ENCODE assay signal across 8 mouse cellular contexts in the genomic region with DNA sequence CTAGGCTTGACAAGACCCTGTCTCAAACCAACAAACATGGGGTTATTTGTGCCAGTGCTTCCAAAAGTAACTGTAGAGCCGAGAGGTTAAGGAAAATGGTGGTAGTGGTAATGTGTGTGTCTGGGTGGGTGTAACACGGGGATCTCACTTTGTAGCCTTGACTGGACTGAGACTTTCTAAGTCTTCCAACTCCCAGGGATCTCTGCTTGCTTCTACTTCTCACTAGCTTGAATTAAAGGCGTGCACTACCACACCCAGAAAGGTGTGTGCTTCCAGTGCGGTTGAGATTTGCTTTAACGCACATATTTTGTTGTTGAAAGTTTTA. TPM values are rescaled to one million over a fixed set of nuclear protein-coding genes. Genes with fewer than 3 reads are reported as not detected.
DNase-seq lines count a peak whose midpoint lies in the region; ATAC-seq lines count a peak whose summit lies in the region.

No protein-coding gene starts in this region.

- no peaks in the 10 kb centered on the region for H3K36me3 ChIP-seq in kidney, embryonic 15.5 days
- H3K36me3 ChIP-seq in embryonic facial prominence, embryonic 10.5 days (replicated peaks): peaks cover 13% of the 10 kb centered on the region
- no peaks in the 10 kb centered on the region for H3K36me3 ChIP-seq in intestine, embryonic 14.5 days (ENCODE audit: control insufficient read depth, insufficient read depth, low read length)
- no peaks in the 10 kb centered on the region for H3K36me3 ChIP-seq in midbrain, embryonic 16.5 days (ENCODE audit: control insufficient read depth, insufficient read depth, low read length)

- peak overlapping the region; percentile 89 for H3K4me3 ChIP-seq in kidney, embryonic 15.5 days (replicated peaks)
- H3K4me3 ChIP-seq in embryonic facial prominence, embryonic 10.5 days: peak overlapping the region; percentile 86
- H3K4me3 ChIP-seq in intestine, embryonic 14.5 days (ENCODE audit: low read depth, low read length): peak overlapping the region; percentile 70
- peak overlapping the region; percentile 82 for H3K4me3 ChIP-seq in midbrain, embryonic 16.5 days (ENCODE audit: low read depth, low read length)

- H3K9me3 ChIP-seq in kidney, embryonic 15.5 days (replicated peaks): no peaks in the 10 kb centered on the region
- H3K9me3 ChIP-seq in embryonic facial prominence, embryonic 10.5 days: no peaks in the 10 kb centered on the region
- H3K9me3 ChIP-seq in intestine, embryonic 14.5 days (ENCODE audit: control insufficient read depth, low read length): no peaks in the 10 kb centered on the region
- no peaks in the 10 kb centered on the region for H3K9me3 ChIP-seq in midbrain, embryonic 16.5 days (replicated peaks; ENCODE audit: control insufficient read depth, low read length, poor library complexity, severe bottlenecking)

- DNase-seq in kidney, postnatal 10 days: no peak
- DNase-seq in embryonic facial prominence, embryonic 10.5 days (ENCODE audit: low spot score): no peak
- DNase-seq in intestine, embryonic 14.5 days (ENCODE audit: low spot score): peak; percentile 74
- DNase-seq in thymus, adult 18-20 months: no peak
- DNase-seq in layer of hippocampus, adult 9-10 months (ENCODE audit: low spot score): no peak
- DNase-seq in c-Kit-positive CD71-positive TER-119-positive erythroid progenitor cells, embryonic 14.5 days (ENCODE audit: low spot score): no peak

- 10% methylated on average over 5 of the region's 5 CpGs for WGBS in kidney, embryonic 15.5 days
- WGBS in embryonic facial prominence, embryonic 10.5 days: 19% methylated on average over 5 of the region's 5 CpGs
- WGBS in intestine, embryonic 14.5 days: 7% methylated on average over 5 of the region's 5 CpGs
- 12% methylated on average over 5 of the region's 5 CpGs for WGBS in midbrain, embryonic 16.5 days

- ATAC-seq in kidney, embryonic 15.5 days (replicated peaks; ENCODE audit: low FRiP score): peak; percentile 22
- peak; percentile 25; the same call in 1 of the 2 replicates for ATAC-seq in intestine, embryonic 14.5 days (replicated peaks; ENCODE audit: low FRiP score, low TSS enrichment, low read depth)
- ATAC-seq in midbrain, embryonic 16.5 days: peak; percentile 47

- H3K4me2 ChIP-seq in kidney, embryonic 15.5 days: peak overlapping the region; percentile 73
- H3K4me2 ChIP-seq in intestine, embryonic 14.5 days (ENCODE audit: low read length): peak overlapping the region; percentile 78
- peak overlapping the region; percentile 70 for H3K4me2 ChIP-seq in midbrain, embryonic 16.5 days (ENCODE audit: low read length)

- H3K9ac ChIP-seq in kidney, embryonic 15.5 days: peak overlapping the region; percentile 94
- peak overlapping the region; percentile 85 for H3K9ac ChIP-seq in intestine, embryonic 14.5 days (ENCODE audit: low read length)
- H3K9ac ChIP-seq in midbrain, embryonic 16.5 days (ENCODE audit: low read depth, low read length): peak overlapping the region; percentile 52

- peaks cover 11% of the 10 kb centered on the region for H3K4me1 ChIP-seq in kidney, embryonic 15.5 days
- peaks cover 9% of the 10 kb centered on the region for H3K4me1 ChIP-seq in embryonic facial prominence, embryonic 10.5 days
- peaks cover 5% of the 10 kb centered on the region; the same call in 1 of the 2 replicates for H3K4me1 ChIP-seq in intestine, embryonic 14.5 days (replicated peaks; ENCODE audit: control insufficient read depth, insufficient read depth, low read length)
- H3K4me1 ChIP-seq in midbrain, embryonic 16.5 days (ENCODE audit: control insufficient read depth, insufficient read depth, low read length): peaks cover 6% of the 10 kb centered on the region

- peak overlapping the region; percentile 96 for H3K27ac ChIP-seq in kidney, embryonic 15.5 days
- H3K27ac ChIP-seq in embryonic facial prominence, embryonic 10.5 days (replicated peaks): peak overlapping the region; percentile 99
- peak overlapping the region; percentile 95 for H3K27ac ChIP-seq in intestine, embryonic 14.5 days (ENCODE audit: low read depth)
- H3K27ac ChIP-seq in midbrain, embryonic 16.5 days (ENCODE audit: low read length): peak overlapping the region; percentile 62; the same call in 1 of the 2 replicates

- no peaks in the 10 kb centered on the region for H3K27me3 ChIP-seq in kidney, embryonic 15.5 days
- H3K27me3 ChIP-seq in embryonic facial prominence, embryonic 10.5 days (replicated peaks; ENCODE audit: low read depth, poor library complexity, severe bottlenecking): no peaks in the 10 kb centered on the region
- H3K27me3 ChIP-seq in intestine, embryonic 14.5 days (replicated peaks; ENCODE audit: control insufficient read depth, insufficient read depth, low read length): no peaks in the 10 kb centered on the region
- no peaks in the 10 kb centered on the region for H3K27me3 ChIP-seq in midbrain, embryonic 16.5 days (ENCODE audit: control insufficient read depth, insufficient read depth, low read depth, low read length)

RNA-seq across cellular contexts. Expression of gene Zfp1, which starts 0.3 kb away (rescaled TPM):
- polyA plus RNA-seq in kidney, embryonic 15.5 days (2015; fragmentation: Nextera tagmentation; extraction: Ambion mirVana): 20.4 and 21.2 TPM in 2 replicates
- polyA plus RNA-seq in embryonic facial prominence, embryonic 10.5 days (2016; fragmentation: Nextera tagmentation; extraction: Ambion mirVana): 20.2 and 20.9 TPM in 2 replicates
- polyA plus RNA-seq in intestine, embryonic 14.5 days (2014; fragmentation: Nextera tagmentation; extraction: Ambion mirVana): 20.5 and 24.2 TPM in 2 replicates
- polyA plus RNA-seq in midbrain, embryonic 16.5 days (2015; fragmentation: Nextera tagmentation; extraction: Ambion mirVana): 26.7 and 29.1 TPM in 2 replicates

RNA-seq across cellular contexts. Expression of gene Ldhd, which starts 12.7 kb away (rescaled TPM):
- polyA plus RNA-seq in kidney, embryonic 15.5 days (2015; fragmentation: Nextera tagmentation; extraction: Ambion mirVana): 1.2 and 1.3 TPM in 2 replicates
- 0.23 and 0.25 TPM in 2 replicates for polyA plus RNA-seq in embryonic facial prominence, embryonic 10.5 days (2016; fragmentation: Nextera tagmentation; extraction: Ambion mirVana)
- 1.2 TPM in 2 replicates for polyA plus RNA-seq in intestine, embryonic 14.5 days (2014; fragmentation: Nextera tagmentation; extraction: Ambion mirVana)
- 0.93 and 1.3 TPM in 2 replicates for polyA plus RNA-seq in midbrain, embryonic 16.5 days (2015; fragmentation: Nextera tagmentation; extraction: Ambion mirVana)

RNA-seq across cellular contexts. Expression of gene Ctrb1, which starts 47.9 kb away (rescaled TPM):
- polyA plus RNA-seq in kidney, embryonic 15.5 days (2015; fragmentation: Nextera tagmentation; extraction: Ambion mirVana): 0.45 and 5.2 TPM in 2 replicates
- not detected in 2 replicates for polyA plus RNA-seq in embryonic facial prominence, embryonic 10.5 days (2016; fragmentation: Nextera tagmentation; extraction: Ambion mirVana)
- polyA plus RNA-seq in intestine, embryonic 14.5 days (2014; fragmentation: Nextera tagmentation; extraction: Ambion mirVana): 387 TPM in 1 of 2 replicates, not detected in the other
- polyA plus RNA-seq in midbrain, embryonic 16.5 days (2015; fragmentation: Nextera tagmentation; extraction: Ambion mirVana): not detected in 2 replicates
